Mouse (Mus musculus) embryonic fibroblast, embryonic 13.5 days (primary cell): ENCODE measurements around the gene Rsbn1l.

Experiments
- CTCF ChIP-seq: IDR thresholded peaks from 2 replicates; pipeline ENCODE4 v1.5.1; 2011; ENCODE audit warnings: mild to moderate bottlenecking, control low read depth, low read length, moderate library complexity, borderline replicate concordance; ENCODE audit not compliant: insufficient read depth
- POLR2A ChIP-seq: IDR thresholded peaks from 2 replicates; pipeline ENCODE4 v1.6.1; 2011; ENCODE audit warnings: low read depth, mild to moderate bottlenecking, control low read depth, low read length, moderate library complexity

DNA sequence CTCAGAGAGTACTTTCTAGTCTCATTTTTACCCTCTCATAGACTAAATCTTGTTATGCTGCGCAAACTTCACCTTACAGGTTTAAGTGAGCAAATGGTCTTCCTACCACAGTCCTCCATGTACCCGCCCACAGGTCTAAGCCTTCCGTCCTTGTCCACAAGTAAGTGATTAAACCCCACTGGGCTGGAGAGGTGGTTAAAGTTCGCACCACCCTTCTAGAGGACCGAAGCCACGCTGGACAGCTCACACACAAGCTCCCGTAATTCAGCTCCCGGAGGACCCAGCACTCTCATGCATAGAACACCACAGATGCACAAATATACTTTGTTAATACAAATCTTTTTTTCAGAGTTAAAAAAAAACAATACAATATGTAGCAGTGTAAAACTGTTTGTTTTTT lies 30.1 kb upstream of the Rsbn1l start:
- TF ChIP-seq CTCF = no peak
- no peak for TF ChIP-seq POLR2A
